Mouse (Mus musculus) neural tube, embryonic 11.5 days (tissue): ENCODE data around the gene Nufip2. TPM values are rescaled to one million over a fixed set of nuclear protein-coding genes. Genes with fewer than 3 reads are reported as not detected.

Source experiments
- ATAC-seq: fragments of 200-750 bp; cut with Nextera tagmentation; 2 replicates; pipeline ENCODE4 v1.8.0; 2017; ENCODE audit warnings: moderate number of reproducible peaks, mild to moderate bottlenecking, moderate TSS enrichment, moderate library complexity; ENCODE audit not compliant: insufficient read depth, low FRiP score, low TSS enrichment
- DNase-seq: peaks from one replicate; pipeline ENCODE4 v3.0.0-alpha.2; 2015; ENCODE audit warnings: low spot score
- H3K27ac ChIP-seq: fragments of 300-500 bp; sonication (generic); 2 replicates; pipeline ENCODE4 v1.5.1; 2014; ENCODE audit warnings: low read depth, mild to moderate bottlenecking, low read length
- H3K27me3 ChIP-seq: fragments of 300-500 bp; sonication (generic); 2 replicates; pipeline ENCODE4 v1.6.1; 2014; ENCODE audit warnings: mild to moderate bottlenecking, low read length, mixed read lengths; ENCODE audit not compliant: control insufficient read depth, insufficient read depth
- H3K36me3 ChIP-seq: fragments of 300-500 bp; sonication (generic); 2 replicates; pipeline ENCODE4 v1.6.1; 2014; ENCODE audit warnings: mild to moderate bottlenecking, low read length, moderate library complexity, mixed read lengths; ENCODE audit not compliant: control insufficient read depth, insufficient read depth
- H3K4me1 ChIP-seq: fragments of 300-500 bp; sonication (generic); 2 replicates; pipeline ENCODE4 v1.6.1; 2014; ENCODE audit warnings: low read length, mixed read lengths; ENCODE audit not compliant: control insufficient read depth, insufficient read depth
- H3K4me2 ChIP-seq: fragments of 300-500 bp; sonication (generic); 2 replicates; pipeline ENCODE4 v1.6.1; 2014; ENCODE audit warnings: low read depth, mild to moderate bottlenecking, moderate library complexity
- H3K4me3 ChIP-seq: fragments of 300-500 bp; sonication (generic); 2 replicates; pipeline ENCODE4 v1.5.1; 2014; ENCODE audit warnings: low read depth, low read length
- H3K9ac ChIP-seq: fragments of 300-500 bp; sonication (generic); 2 replicates; pipeline ENCODE4 v1.6.1; 2014; ENCODE audit warnings: mild to moderate bottlenecking, low read length
- H3K9me3 ChIP-seq: fragments of 300-500 bp; sonication (generic); 2 replicates; pipeline ENCODE4 v1.6.1; 2016; ENCODE audit warnings: low read length; ENCODE audit not compliant: control insufficient read depth
- WGBS: fragments of 180-500 bp; shearing (Covaris S2); extraction: QIAGEN DNeasy Blood & Tissue Kit; methylation state at CpG from one replicate; pipeline ENCODE4 v1.1.7; 2014; 5-methylcytosine and 5-hydroxymethylcytosine counted together
- polyA plus RNA-seq: library from polyadenylated mRNA; unstranded; fragments of >200 nt; fragmentation: Nextera tagmentation; extraction: Ambion mirVana; gene quantifications from 2 replicates; pipeline ENCODE4 v1.2.1, GENCODE M21; 2014

Gene Nufip2
- polyA plus RNA-seq, 1 experiment from 2014 or later = 3.8 TPM

- ATAC-seq (no peak), DNase-seq (no peak)
- H3K36me3 ChIP-seq = no peaks in the 10 kb centered on the region
- no peak overlapping the region for H3K9ac ChIP-seq
- H3K4me1 ChIP-seq = no peaks in the 10 kb centered on the region
- no peak overlapping the region for H3K4me2 ChIP-seq
- no peak overlapping the region for H3K4me3 ChIP-seq
- no peaks in the 10 kb centered on the region for H3K27me3 ChIP-seq
- no peaks in the 10 kb centered on the region for H3K9me3 ChIP-seq
- 71% methylated on average over 3 of the region's 3 CpGs for whole genome bisulfite sequencing
- no peak overlapping the region for H3K27ac ChIP-seq
Observed at GRCm38 (mm10) chr11:77753469-77753868, 67.5 kb downstream of the Nufip2 start.

- 86% methylated on average over 4 of the region's 4 CpGs for WGBS
- Histone ChIP-seq H3K27me3 (no peaks in the 10 kb centered on the region), H3K27ac (no peak overlapping the region), H3K9me3 (no peaks in the 10 kb centered on the region), H3K9ac (no peak overlapping the region), H3K36me3 (no peaks in the 10 kb centered on the region), H3K4me1 (peaks cover 15% of the 10 kb centered on the region), H3K4me2 (no peak overlapping the region), H3K4me3 (no peak overlapping the region)
- ATAC-seq (no peak), DNase-seq (no peak)
Observed at GRCm38 (mm10) chr11:77760031-77760430, 74.1 kb downstream of the Nufip2 start.

GRCm38 (mm10) chr11:77762783-77763672, 77.1 kb downstream of the Nufip2 start, which contains the start of gene Myo18a:
Gene Myo18a, plus strand, starts transcription at chr11:77763246.
- Histone ChIP-seq H3K36me3 (no peaks in the 10 kb centered on the region), H3K27ac (peak within 1 kb of the TSS; percentile 88), H3K27me3 (no peaks in the 10 kb centered on the region), H3K4me2 (peak within 1 kb of the TSS; percentile 60), H3K4me3 (peak within 1 kb of the TSS; percentile 83), H3K4me1 (peaks cover 33% of the 10 kb centered on the region), H3K9ac (peak within 1 kb of the TSS; percentile 93), H3K9me3 (no peaks in the 10 kb centered on the region)
- 2% methylated on average over 70 of the region's 79 CpGs for WGBS
- DNase-seq (peak; percentile 90), ATAC-seq (peak; percentile 82)

GRCm38 (mm10) chr11:77763673-77764340, 77.9 kb downstream of the Nufip2 start:
- H3K27ac ChIP-seq = peak overlapping the region; percentile 88
- peak overlapping the region; percentile 83 for H3K4me3 ChIP-seq
- H3K4me2 ChIP-seq = peak overlapping the region; percentile 60
- peak overlapping the region; percentile 93 for H3K9ac ChIP-seq
- whole genome bisulfite sequencing = 3% methylated on average over 26 of the region's 26 CpGs
- no peaks in the 10 kb centered on the region for H3K27me3 ChIP-seq
- no peaks in the 10 kb centered on the region for H3K36me3 ChIP-seq
- no peaks in the 10 kb centered on the region for H3K9me3 ChIP-seq
- peak; percentile 84 for ATAC-seq
- peak; percentile 74 for DNase-seq
- H3K4me1 ChIP-seq = peaks cover 33% of the 10 kb centered on the region

GRCm38 (mm10) chr11:77764694-77765458, 78.9 kb downstream of the Nufip2 start:
- peak overlapping the region; percentile 83 for H3K4me3 ChIP-seq
- peaks cover 33% of the 10 kb centered on the region for H3K4me1 ChIP-seq
- no peak overlapping the region for H3K27ac ChIP-seq
- peak overlapping the region; percentile 60 for H3K4me2 ChIP-seq
- WGBS = 57% methylated on average over 9 of the region's 9 CpGs
- ATAC-seq (no peak), DNase-seq (no peak)
- no peaks in the 10 kb centered on the region for H3K27me3 ChIP-seq
- no peaks in the 10 kb centered on the region for H3K9me3 ChIP-seq
- H3K36me3 ChIP-seq = no peaks in the 10 kb centered on the region
- no peak overlapping the region for H3K9ac ChIP-seq

- WGBS = 40% methylated on average over 4 of the region's 4 CpGs
- no peaks in the 10 kb centered on the region for H3K36me3 ChIP-seq
- no peak for ATAC-seq
- no peak overlapping the region for H3K9ac ChIP-seq
- DNase-seq = no peak
- H3K4me3 ChIP-seq = no peak overlapping the region
- no peaks in the 10 kb centered on the region for H3K9me3 ChIP-seq
- peak overlapping the region; percentile 60; the same call in 1 of the 2 replicates for H3K4me2 ChIP-seq
- H3K27me3 ChIP-seq = no peaks in the 10 kb centered on the region
- peaks cover 33% of the 10 kb centered on the region for H3K4me1 ChIP-seq
- H3K27ac ChIP-seq = no peak overlapping the region
Observed at GRCm38 (mm10) chr11:77765459-77765777, 79.5 kb downstream of the Nufip2 start.

GRCm38 (mm10) chr11:77766351-77767001, 80.5 kb downstream of the Nufip2 start:
- peak overlapping the region; percentile 54; the same call in 1 of the 2 replicates for H3K27ac ChIP-seq
- ATAC-seq = no peak
- H3K4me1 ChIP-seq = peaks cover 33% of the 10 kb centered on the region
- no peaks in the 10 kb centered on the region for H3K9me3 ChIP-seq
- DNase-seq = peak; percentile 48
- no peaks in the 10 kb centered on the region for H3K36me3 ChIP-seq
- H3K27me3 ChIP-seq = no peaks in the 10 kb centered on the region
- H3K4me3 ChIP-seq = peak overlapping the region; percentile 31
- H3K9ac ChIP-seq = peak overlapping the region; percentile 47
- 1% methylated on average over 35 of the region's 35 CpGs for WGBS
- H3K4me2 ChIP-seq = peak overlapping the region; percentile 58

- H3K9ac ChIP-seq = no peak overlapping the region
Observed at GRCm38 (mm10) chr11:77769496-77769895, 83.5 kb downstream of the Nufip2 start.

More at GRCm38 (mm10) chr11:77769496-77769895, 83.5 kb downstream of the Nufip2 start:
- no peaks in the 10 kb centered on the region for H3K27me3 ChIP-seq
- no peak overlapping the region for H3K4me3 ChIP-seq
- ATAC-seq (no peak), DNase-seq (no peak)
- peaks cover 23% of the 10 kb centered on the region for H3K4me1 ChIP-seq
- H3K27ac ChIP-seq = no peak overlapping the region
- H3K4me2 ChIP-seq = no peak overlapping the region
- 81% methylated on average over 4 of the region's 4 CpGs for WGBS
- no peaks in the 10 kb centered on the region for H3K9me3 ChIP-seq
- no peaks in the 10 kb centered on the region for H3K36me3 ChIP-seq
